Mouse (Mus musculus) thymus, postnatal 14 days (tissue): ENCODE results near the gene Ext2.

Source experiments
- DNase-seq: peaks from one replicate; pipeline ENCODE4 v3.0.0; 2021

Gene Ext2

GRCm38 (mm10) chr2:93723138-93723744, 99.1 kb downstream of the Ext2 start:
- no peak for DNase-seq

GRCm38 (mm10) chr2:93720956-93721355, 101.4 kb downstream of the Ext2 start:
- no peak for DNase-seq

GRCm38 (mm10) chr2:93719792-93720675, 102.3 kb downstream of the Ext2 start:
- DNase-seq: no peak

- DNase-seq: no peak
These were observed 109.1 kb downstream of the Ext2 start for GRCm38 (mm10) chr2:93713267-93713666.

- DNase-seq: no peak
These were observed 110.9 kb downstream of the Ext2 start for GRCm38 (mm10) chr2:93711460-93711859.

- DNase-seq: peak; percentile 11
These were observed 112.7 kb downstream of the Ext2 start for GRCm38 (mm10) chr2:93709696-93710095.

- no peak for DNase-seq
These were observed 113.1 kb downstream of the Ext2 start for GRCm38 (mm10) chr2:93709241-93709640.

GRCm38 (mm10) chr2:93706825-93707224, 115.5 kb downstream of the Ext2 start:
- DNase-seq: no peak

GRCm38 (mm10) chr2:93706407-93706806, 116.0 kb downstream of the Ext2 start:
- DNase-seq: no peak

- DNase-seq: no peak
These were observed 118.2 kb downstream of the Ext2 start for GRCm38 (mm10) chr2:93704195-93704594.

- no peak for DNase-seq
These were observed 119.1 kb downstream of the Ext2 start for GRCm38 (mm10) chr2:93702936-93703926.

- no peak for DNase-seq
These were observed 123.0 kb downstream of the Ext2 start for GRCm38 (mm10) chr2:93699346-93699745.

GRCm38 (mm10) chr2:93696181-93696641, 126.2 kb downstream of the Ext2 start:
- peak; percentile 55 for DNase-seq

- no peak for DNase-seq
These were observed 129.3 kb downstream of the Ext2 start for GRCm38 (mm10) chr2:93693101-93693500.

- no peak for DNase-seq
These were observed 132.1 kb downstream of the Ext2 start for GRCm38 (mm10) chr2:93690064-93690930.

GRCm38 (mm10) chr2:93683674-93684073, 138.7 kb downstream of the Ext2 start:
- no peak for DNase-seq

GRCm38 (mm10) chr2:93682601-93683202, 139.7 kb downstream of the Ext2 start:
- no peak for DNase-seq

GRCm38 (mm10) chr2:93681321-93681720, 141.0 kb downstream of the Ext2 start:
- no peak for DNase-seq

- DNase-seq: no peak
These were observed 145.1 kb downstream of the Ext2 start for GRCm38 (mm10) chr2:93677231-93677630.

GRCm38 (mm10) chr2:93671573-93672184, 150.7 kb downstream of the Ext2 start:
- DNase-seq: peak; percentile 11
